Mouse (Mus musculus): Measurements from ENCODE around the gene Nphs2.
"Not testable (repeated sequence)": the region's sequence is repeated elsewhere in the genome, so short reads cannot be mapped to it uniquely, and the experiment has no call there.

The Nphs2 gene

DNA sequence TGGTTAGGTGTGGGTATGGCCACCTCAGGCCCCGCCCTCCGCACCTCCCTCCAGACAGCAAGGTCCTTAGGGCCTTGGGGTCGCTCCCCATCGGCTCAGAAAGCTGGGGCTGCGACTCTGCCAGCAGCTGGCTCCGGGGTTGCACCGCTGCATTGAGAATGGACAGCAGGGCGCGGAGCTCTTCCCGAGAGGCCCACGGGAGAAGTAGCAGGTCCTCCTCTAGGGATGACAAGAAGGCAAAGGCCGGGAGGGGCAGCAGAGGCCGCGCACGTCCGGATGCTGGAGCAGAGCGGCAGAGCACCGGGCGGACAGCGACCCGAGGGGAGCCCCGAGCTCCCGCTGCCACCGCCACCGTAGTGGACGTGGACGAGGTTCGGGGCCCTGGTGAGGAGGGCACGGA is at the start of gene Nphs2:
Nphs2 (plus strand) TSS at position 98 of the 400 bp plus-strand sequence.
- DNase-seq: peak in 1 of 2 experiments; percentile 39

DNA sequence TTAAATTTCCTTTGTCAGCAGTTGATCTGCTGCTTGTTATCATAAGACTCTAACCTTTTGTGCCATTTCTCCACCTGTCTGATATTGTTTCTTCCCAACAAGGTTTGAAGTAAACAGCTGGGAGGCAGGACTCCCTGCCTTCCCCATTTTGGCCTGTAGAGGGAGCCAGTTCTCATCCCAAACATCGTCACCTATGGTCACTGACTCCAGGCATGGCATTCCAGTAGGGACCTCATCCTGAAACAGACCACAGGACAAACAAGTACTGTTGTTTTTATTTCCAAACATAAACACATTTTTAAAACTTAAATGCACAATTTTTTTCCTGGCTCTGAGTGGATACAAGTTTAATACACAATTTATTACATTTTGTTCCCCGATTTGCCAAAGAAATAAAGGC is 47.2 kb upstream of the Nphs2 start:
- DNase-seq: peak; percentile 65 to 78

DNA sequence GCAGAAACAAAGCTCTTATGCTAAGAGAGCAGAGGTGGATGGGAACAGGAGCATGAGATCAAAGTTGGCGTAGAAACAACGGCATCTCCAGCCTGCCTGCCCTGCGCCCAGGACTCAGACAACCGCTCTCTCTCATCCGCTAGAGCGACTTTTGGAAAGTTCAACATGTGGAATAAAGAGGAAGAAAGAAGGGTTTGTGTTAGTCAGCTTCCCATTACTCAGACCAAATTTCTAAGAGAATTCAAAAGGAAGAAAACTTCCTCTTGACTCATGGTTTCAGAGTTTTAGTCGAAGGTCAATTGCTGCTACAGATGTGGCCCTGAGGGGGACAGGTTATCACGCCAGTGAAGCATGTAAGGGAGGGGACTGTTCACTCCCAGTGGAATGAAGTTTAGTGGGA is 46.6 kb upstream of the Nphs2 start:
- no peak for DNase-seq

DNA sequence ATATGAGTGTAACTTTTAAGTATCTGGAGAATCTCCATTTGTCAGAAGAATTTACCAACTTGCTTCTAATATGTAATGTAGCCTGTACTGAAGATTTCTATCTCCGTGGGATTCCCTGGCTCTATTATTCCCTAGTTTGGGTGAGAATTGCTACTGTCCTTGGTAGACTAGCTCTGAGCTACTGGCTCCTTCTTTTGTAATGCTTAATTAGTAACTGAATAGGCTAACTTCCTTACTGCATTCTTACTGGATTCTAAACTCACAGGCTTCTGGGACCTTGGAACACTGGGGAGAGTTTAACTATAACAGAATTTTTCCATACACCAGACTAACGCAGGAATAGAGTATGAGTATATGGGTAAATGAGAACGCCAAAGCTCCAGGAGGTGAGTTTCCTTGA is 42.0 kb upstream of the Nphs2 start:
- not testable (repeated sequence) for DNase-seq

DNA sequence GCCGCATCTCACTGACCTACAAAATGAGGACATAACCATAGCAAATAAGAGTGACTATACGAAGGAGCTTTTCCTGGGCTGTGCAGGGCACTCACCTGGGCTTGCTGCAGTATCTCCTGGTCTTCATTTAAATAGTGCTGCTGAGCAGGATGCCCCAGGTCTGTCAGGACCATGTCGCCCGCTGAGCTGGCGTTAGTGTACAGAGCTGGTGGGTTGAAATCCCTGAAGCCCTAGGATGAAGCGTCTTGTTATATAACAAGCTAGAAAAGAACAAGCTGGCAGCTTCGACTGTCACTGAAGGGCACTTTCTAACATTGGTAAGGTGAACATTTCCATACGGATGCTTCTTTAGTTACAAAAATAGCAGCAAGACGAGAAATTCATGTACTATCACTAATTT is 40.1 kb upstream of the Nphs2 start:
- no peak for DNase-seq

DNA sequence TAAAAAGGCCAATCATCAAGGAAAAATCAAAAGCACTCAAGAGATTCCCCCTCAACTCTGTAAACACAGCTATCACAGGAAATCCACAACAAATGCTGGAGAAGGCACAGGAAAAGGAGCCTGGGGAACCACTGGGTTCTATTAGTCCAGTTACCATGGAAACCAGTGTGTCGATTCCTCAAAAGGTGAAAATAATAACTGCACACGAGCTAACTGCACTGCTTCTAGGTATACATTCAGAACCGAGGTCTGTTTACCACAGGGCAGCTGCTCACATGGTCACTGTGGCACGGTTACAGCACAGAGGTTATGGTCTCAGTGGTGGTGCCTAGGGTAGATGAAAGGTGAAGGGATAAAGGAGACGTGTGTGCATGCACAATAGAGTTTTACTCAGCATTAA is 38.9 kb upstream of the Nphs2 start:
- no peak for DNase-seq

DNA sequence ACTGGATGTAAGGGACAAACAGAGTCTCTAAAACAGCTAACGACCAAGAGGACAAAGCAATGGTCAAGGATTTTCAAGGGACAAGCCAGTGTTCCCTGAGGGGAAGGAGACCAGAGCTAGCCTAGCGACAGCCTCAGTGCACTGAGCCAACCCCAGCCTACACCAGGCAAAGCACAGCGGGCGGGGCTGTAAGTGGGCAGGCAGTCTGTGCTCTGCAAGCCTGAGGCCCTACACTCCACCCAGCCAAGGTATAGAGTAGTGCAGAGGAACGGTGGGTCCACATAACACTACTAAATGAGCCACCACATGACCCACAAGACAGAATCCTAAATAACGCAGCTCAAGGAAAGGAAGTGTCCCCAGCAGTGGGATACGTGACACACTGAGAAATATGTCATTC is 36.9 kb upstream of the Nphs2 start:
- DNase-seq: no peak

DNA sequence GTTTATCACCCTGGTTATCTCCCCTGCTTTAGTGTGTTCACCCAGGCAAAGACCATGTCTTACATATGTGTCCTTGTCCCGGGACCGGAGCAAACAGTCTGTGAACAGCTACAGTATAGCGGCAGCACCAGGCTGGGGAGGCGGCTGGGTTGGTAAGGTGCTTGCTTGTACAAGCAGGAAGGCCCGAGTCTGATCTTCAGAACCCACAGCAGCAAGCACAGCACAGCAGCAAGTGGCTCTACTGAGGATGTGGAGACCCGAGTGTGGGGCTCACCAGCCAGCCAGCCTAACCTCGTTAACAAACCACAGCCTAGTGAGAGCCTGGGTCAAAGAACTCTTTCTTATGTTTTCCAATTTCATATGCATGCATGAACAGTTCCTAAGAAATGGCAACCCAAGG is 30.4 kb upstream of the Nphs2 start:
- DNase-seq: no peak

DNA sequence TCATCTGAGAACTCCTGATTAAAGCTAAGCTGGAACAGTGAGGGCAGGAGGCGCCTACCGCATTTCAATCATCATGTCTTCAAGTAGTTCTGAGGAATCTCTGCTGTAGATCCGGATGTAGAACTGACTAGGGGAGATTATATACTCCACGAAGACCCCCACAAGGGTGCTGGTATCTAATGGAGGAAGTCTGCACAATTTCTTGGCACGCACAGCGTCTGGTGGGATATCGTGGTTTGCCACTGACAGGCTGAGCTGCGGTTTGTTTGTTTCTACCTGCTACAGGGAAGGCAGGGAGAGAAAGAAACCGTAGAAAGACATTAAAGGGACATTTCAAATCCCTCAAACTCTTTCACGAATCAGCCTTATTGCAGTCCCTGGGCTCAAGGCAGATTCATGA is 26.3 kb upstream of the Nphs2 start:
- DNase-seq: no peak

DNA sequence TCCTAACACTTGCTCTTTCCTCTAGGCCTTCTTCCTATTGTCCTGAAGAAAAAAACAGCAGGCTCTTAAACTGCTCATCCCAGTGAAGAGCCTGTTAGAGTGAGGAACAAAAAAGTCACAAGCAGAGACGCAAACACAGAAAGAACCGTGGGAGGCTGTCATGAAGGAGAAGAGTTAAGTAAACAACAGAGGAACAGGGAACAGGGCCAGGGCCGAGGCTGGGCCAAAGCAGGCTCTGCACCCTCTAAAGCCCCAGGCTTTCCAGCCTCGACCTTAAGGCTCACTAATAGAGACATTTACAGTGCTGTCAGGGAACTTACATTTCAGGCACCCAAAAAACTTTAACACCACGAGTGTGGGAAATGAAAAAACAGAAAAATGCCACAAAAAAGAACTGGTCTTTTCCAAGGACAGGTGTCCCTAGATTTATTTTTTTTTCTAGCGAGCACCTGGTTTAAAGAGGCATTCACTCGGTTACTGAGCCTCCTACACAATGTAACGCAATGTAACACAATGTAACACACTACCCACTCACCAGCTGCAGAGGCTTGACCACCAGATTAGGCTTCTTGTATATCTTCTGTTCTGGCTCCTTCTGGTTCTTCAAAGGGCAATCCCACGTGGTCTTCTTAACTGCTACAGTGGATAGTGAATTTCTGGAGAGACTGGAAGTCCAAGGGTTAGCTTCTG is 25.5 kb upstream of the Nphs2 start:
- no peak for DNase-seq

DNA sequence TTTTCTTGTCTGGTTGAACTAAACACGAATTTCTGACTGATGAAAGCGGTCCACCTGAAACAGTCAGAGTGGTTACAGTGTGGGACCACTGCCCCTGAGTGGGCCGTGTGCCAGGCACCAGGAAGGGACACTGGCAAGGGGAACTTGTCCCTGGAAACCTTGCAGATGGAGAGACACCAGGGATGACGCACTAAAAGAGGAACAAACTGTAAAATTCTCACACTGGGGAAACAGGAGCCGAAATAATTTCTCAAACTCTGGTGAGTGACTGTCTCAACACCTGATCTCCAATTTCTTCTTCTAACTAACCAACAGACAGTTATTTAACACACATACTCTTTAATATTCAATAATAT is 25.0 kb upstream of the Nphs2 start:
- DNase-seq: no peak

DNA sequence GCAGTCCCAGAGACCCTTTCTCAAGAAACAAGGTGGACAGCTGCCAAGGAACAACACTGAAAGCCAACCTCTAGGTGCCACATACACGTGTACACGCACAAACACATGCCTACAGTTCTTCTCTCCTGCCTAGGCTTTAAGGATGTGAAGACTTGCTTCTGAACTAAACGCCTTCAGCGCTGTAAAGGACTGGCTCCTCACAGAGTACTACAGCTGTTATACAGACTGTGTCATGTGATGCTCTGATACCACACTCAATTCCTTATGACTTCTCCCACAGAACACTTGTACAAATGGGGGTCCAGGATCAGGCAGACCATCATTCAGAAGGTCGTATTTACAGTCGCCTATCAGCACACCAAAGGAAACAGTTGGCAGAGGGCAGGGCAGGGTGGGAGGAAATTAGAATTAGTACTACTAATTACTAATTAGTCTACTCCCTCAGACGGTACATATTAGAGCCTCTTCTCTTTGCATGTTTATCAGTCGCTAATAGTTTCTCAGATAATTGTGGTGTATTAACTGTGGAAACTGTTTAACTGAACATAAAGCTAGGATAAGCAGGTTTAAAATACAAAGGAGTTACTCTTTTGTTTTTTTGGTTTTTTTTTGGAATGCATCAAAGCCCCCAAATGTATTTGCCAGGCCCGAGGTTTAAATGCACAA is 21.8 kb upstream of the Nphs2 start:
- no peak for DNase-seq

DNA sequence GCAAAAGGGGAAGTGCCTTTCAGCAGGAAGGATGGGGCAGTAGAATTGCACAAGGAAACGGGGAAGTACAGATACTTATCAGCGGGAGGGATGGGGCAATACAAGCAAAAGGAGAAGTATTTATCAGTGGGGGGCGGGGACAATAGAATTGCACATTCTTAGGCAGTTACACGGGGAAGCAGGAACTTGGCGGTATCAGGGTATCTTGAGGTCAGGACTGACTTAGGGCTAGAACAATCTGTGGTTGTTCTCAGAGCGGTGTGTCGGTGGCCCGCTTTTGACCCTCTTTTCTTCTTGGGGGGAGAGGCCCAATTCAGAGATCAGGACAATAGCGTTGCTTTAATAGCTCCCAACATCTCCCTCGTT is 21.3 kb upstream of the Nphs2 start:
- DNase-seq: not testable (repeated sequence)

DNA sequence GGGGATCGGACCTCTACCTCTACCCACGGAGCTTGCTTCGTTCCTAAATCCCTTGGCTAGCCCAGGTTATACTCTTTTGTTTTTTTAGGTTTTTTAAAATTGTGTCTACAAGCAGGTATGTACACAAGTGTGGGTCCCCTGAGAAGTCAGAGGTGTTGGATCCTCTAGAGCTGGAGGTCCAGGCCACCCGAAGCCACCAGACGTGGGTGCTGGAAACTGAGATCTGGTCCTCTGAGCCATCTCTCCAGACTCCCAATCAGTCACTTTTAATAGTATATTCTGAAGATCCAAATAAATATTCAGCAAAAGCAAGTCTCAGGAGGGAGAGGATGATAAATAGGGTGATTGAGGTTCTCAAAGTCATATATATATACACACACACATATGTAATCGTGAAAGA is 20.5 kb upstream of the Nphs2 start:
- no peak for DNase-seq

DNA sequence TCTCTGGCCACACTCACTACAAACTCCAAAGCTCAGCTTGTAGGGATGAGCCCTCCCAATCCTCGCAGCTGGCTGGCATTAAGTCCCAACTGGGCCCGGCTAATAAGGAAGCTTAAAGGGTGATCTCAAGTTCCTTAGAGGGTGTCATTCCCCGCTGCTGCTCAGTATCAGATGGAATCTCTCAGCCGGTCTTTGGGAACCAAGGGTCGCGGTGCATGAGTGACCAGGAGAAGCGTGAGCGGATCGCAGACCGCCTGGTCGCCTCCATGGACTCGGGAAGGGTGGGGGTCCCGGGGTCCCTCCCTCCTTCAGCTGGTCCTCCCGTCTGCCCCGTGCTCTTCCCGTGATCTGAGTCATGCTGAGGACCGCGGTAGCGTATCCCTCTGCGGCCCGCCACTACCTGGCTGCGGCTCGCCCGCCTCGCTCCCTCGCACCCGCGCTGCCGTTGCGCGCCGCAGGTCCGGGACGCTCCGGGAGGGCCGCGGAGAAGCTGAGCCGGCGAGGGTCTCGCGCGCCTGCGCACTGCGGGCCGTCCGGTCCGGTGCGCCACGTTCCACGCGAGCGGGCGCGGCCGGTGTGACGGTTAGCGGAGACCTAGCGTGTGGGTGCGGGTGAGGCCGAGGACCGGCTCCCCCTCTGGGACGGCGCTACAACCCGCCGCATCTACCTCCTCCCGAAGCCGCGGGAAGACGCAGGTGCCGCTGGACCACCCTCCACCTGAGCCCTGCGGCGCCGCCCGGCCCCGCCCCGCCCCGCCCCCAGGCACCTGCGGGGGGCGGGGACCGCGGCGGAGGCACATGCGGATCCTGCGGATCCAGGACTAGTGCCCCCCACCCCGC is 7.4 kb upstream of the Nphs2 start, which contains the start of gene Tdrd5:
Tdrd5 (minus strand) TSS at position 754 of the 839 bp plus-strand sequence.
- DNase-seq: peak; percentile 7 to 63

DNA sequence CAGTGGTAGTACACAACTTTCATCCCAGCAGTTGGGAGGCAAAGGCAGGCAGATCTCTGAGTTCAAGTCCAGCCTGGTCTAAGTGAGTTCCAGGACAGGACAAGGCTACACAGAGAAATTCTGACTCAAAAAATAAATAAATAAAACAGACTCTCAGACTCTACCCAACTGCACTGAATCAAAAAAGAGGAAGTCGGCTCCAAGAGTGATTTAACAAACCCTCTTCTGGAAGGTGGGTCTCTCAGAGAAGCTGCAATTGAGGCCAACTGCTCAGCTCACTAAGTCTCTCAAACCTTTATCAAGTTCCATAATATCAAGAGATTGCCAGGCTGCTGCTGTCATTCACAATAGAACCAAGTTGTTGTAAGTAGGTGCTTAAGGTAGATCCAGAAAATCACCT is 1.9 kb upstream of the Nphs2 start:
- DNase-seq: no peak

DNA sequence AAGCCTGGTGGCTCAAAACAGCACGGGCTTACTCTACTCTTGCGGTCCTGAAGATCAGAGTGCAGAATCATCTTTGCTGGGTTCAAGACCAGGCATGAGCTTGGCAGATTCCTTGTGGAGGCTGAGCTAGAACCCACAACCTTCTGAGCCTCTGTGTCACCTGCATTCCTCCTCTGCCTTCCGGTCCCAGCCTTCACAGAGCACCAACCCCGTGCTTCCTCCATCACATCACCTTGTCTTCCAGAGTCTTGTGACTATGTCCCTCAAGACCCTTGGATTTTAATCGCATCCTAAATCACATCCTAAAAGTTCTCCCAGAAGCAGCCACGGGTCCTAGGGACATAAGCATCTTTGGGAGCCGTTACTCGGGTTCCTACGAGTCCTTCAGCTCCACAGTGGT is 12.6 kb downstream of the Nphs2 start:
- DNase-seq: no peak

DNA sequence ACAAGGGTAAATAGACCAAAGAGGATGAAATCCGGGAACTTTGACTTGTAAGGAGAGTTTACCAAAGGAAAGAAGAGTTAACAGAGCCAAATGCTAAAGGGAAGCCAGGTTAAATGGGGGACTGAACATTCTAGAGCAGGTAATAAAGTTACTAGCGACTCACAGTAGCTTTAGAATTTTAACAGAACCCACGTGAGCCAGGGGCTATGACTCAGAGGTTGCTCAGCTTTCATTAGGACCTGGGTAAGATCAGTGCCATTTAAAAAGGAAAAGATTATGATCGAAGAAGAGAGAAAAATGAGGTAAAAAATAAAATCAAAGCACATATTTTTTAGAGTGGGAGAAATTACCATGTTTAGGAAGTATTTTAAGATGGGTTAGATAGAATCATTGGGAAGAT is 30.3 kb downstream of the Nphs2 start:
- no peak for DNase-seq

DNA sequence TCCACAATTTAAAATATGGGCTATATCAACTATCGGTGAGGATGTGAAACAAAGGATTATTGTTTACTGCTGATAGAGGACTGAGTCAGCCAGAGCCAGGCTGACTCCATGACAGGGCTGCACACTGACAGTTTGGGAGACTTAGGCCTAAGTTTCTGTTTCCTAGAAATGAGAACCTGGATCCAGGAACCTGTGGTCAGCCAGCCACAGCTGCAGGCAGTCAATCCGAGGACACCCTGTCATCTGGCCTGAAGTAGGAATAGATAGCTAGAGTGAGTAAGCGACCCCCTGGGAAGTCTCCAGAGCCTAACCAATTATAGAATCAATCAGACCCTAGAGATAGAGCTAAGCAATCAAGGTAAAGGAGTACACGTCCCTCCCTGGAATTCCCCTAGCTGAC is 33.9 kb downstream of the Nphs2 start:
- DNase-seq: no peak

DNA sequence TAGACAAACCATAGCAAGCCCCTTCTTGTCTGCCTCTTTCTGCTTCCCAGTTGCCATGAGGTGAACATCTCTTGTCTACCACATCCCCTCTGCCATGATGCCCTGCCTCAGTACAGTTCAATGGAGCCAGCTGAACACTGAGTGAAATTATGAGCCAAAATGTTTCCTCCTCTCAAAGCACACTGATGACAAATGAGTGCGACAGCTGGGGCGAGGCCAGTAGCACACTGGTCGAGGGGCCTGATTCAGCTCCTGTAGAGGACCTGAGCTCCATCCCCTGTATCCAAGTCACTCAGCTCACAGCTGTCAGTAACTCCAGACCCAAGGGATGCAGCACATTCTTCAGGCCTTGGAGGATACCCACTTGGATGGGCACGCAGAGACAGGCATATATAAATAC is 35.1 kb downstream of the Nphs2 start:
- no peak for DNase-seq

DNA sequence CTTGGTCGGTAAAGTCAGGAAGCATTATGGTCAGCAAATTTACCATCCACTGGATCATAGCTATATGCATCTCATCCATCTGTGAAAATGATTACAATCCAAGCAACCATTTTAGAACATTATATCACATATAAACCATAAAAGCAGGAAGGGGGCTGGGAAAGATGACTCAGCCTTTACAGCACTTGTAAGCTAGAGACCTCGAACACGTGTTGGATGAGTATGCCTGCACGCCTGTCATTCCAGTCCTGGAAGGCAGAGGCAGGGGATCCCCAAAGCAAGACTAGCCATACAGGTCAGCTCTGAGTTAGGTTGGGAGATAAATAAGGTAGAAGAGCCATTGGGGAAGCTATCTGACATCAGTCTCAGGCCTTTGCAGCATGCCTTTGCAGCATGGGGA is 38.5 kb downstream of the Nphs2 start:
- DNase-seq: no peak

DNA sequence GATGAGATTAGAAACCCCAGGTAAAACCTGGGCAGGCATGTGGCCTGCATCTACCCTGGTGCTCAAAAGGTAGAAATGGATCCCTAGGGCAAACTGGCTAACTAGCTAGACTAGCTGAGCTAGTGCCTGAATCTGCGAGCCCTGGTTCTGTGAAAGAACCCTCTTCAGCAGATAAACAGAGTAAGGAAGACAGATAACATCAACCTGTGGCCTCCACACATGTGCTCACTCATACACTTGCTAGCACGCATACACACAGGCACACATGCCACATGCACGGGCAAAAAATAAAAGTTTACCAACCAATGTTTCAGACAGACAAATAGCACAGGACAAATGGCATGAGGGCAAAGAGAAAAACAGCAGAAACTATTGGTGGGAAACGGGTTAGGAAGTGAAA is 39.9 kb downstream of the Nphs2 start:
- no peak for DNase-seq

DNA sequence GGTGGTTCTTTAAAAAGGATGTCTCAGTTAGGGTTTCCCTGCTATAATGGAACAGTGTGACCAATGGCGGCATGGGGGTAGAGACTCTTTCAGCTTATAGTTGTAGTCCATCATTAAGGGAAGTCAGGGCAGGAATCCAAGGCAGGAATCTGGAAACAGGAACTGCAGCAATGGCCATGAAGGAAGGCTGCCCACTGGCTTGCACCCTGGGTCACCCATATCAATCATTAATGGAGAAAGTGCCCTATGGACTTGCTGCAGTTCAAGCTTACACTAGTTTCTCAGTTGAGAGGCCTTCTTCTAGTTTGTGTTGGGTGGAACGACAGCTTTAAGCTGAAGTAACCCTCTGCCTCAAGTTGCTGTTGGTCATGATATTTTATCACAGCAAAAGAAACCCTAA is 41.9 kb downstream of the Nphs2 start:
- DNase-seq: peak; percentile 42 to 47

DNA sequence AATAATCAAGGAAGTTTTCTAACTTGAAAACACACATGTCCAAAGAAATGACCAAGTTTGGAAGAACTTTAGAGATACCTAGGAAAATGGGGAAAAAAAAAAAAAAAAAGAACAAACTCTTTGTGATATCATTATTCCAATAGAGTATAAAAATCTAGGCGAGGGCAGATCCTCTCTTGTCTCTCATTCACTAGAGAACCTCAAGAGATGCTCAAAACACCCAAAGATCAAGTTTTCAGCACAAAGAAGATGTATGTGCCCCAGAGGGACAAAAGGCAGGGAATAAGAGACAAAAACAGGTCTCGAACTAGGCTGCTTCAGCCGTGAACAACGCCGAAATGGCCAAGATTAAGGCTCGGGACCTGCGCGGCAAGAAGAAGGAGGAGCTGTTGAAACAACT is 55.2 kb downstream of the Nphs2 start, which contains the start of gene Gm2000:
Gm2000 (plus strand) TSS at position 301 of the 400 bp plus-strand sequence.
- DNase-seq: no peak
